Mouse (Mus musculus) induced T-regulatory cell, adult 2 months (primary cell): Measurements from ENCODE around the gene Klrb1.

Experiments used
- DNase-seq: peaks from one replicate; pipeline ENCODE4 v3.0.0-alpha.2; 2012; ENCODE audit warnings: low read depth

Klrb1 gene

GRCm38 (mm10) chr6:128734896-128735295 lies 12.0 kb upstream of the Klrb1 start:
- DNase-seq, result no peak

DNA sequence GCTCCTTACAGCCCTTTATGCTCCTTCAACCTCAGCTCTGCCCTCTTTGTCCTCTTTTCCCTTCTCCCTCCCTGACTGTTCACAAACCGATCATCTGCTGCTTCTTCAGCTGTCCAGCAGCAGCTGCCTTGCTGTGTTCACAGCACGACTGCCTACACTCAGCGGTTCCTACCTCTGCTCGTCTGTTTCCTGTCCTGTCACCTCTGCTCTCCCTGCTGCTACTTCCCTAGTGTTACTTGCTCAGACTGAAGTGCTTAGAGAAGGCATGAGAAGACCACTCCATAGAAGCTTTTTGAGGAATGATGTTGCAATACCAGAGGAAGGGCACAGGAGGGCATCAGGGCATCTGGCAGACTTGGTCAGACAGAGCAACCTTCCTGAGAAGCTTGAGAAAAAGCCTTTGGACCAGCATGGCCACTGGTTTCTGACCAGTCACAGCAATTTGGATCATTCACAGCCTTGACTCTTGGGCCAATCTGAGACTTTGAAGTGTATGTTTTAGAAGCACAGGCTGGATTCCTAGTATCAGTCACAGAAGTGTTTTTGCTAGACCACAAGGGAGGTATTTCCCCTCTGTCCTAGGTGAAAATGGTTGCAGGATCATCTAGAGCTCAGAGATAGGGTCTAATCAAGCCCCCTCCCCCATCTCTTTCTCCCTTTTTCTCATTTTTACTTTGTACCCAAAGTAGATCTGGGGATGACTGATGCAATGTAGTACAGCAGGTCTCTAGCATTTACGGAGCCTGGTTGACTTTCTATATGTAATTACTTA lies 11.2 kb upstream of the Klrb1 start:
- DNase-seq, result no peak

DNA sequence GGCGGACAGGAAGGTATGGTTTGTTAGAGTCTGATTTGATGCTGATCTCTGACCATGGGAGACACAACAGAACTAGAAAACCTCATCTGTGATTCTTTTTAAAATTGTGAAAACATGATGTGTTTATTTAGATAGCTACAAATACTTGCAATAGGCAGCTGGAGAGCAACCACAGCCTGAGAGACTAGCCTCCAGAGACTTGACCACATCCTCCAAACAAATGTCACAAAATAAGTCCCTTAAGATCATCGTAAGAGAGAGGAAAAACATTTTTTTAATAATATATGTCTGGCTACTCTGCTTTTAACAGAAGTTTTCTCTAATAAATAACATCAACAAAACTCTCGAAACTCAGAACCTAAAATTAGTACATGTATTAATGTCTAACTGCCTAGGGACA lies 9.2 kb upstream of the Klrb1 start:
- no peak for DNase-seq

DNA sequence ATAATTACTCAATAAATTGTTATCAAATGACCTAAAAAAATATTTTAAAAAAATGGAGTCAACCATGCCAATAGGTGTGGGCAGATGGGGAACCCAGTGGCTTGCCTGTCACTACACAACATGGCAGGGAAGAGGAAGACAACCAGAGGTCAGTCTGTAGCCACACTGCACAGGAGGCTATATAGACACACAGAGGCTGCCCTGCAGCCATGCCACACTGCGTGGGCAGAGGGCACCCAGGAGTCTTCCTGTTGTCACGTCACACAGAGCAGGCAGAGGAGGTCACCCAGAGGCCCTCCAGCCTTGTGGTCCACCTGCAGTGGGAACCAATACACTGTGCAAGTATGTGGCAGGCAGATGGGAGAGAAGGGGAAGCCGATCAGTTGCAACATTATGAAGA lies 21.2 kb downstream of the Klrb1 start:
- DNase-seq, result no peak

GRCm38 (mm10) chr6:128679574-128679973 lies 43.3 kb downstream of the Klrb1 start:
- DNase-seq, result no peak

DNA sequence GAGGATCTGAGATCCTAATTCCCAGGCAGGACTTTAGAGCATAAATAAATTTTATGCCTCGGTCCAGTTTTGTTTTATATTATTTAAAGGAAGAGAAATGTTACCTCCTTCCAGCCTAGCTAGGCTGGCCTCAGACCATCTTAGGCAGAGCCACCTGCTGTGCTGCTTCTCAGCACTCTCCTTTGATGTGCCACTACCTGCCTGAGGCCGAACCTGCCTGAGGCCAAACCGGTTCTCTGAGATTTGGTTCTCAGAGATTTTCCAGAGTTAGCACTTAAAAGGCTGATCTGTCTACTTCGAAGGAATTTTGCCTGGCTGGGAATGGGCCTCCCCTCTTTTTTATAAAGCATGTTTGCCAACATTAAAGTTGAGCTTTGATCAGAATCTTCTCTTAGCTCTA lies 52.9 kb downstream of the Klrb1 start:
- no peak for DNase-seq

- no peak for DNase-seq
Measured at GRCm38 (mm10) chr6:128662206-128662605, 60.7 kb downstream of the Klrb1 start, which contains the start of gene Clec2h. TSS of gene Clec2h (plus strand) at chr6:128662385.

- no peak for DNase-seq
Measured at GRCm38 (mm10) chr6:128661249-128661648, 61.6 kb downstream of the Klrb1 start.
